ENCODE assay signal across 22 mouse cellular contexts in genomic region chr17:7677301-7677700, GRCm38 (mm10).
"Had no signal": no experiment of that assay in that cellular context is flagged by ENCODE, and none has a peak within 500 bp of the region (broad histone marks: within the 10 kb centered on the region; RNA-seq: fewer than 3 reads in every experiment).

No protein-coding gene starts in this region.

- ATAC-seq: hindbrain, postnatal 0 days; intestine, embryonic 16.5 days; liver, embryonic 12.5 days had no signal

- H3K9me3 ChIP-seq: heart, embryonic 13.5 days; heart, embryonic 15.5 days; hindbrain, embryonic 13.5 days; hindbrain, embryonic 15.5 days; kidney, embryonic 15.5 days; limb, embryonic 13.5 days; limb, embryonic 15.5 days; liver, embryonic 12.5 days had no signal

- DNase-seq: heart, postnatal 14 days; heart, postnatal 36 days; kidney, adult 11 months; kidney, adult 2 months; kidney, adult 9 months; kidney, postnatal 14 days; kidney, postnatal 36 days; layer of hippocampus, adult 9-11 months; layer of hippocampus, postnatal 36 days; left cerebral cortex, postnatal 4 days had no signal

- H3K36me3 ChIP-seq: heart, embryonic 13.5 days; heart, embryonic 15.5 days; hindbrain, embryonic 13.5 days; hindbrain, embryonic 15.5 days; kidney, embryonic 15.5 days; limb, embryonic 13.5 days; limb, embryonic 15.5 days; liver, embryonic 12.5 days had no signal

- H3K4me1 ChIP-seq: heart, embryonic 13.5 days; heart, embryonic 15.5 days; hindbrain, embryonic 13.5 days; hindbrain, embryonic 15.5 days; kidney, embryonic 15.5 days; limb, embryonic 13.5 days; limb, embryonic 15.5 days; liver, embryonic 12.5 days had no signal

- H3K4me3 ChIP-seq: heart, embryonic 13.5 days; heart, embryonic 15.5 days; hindbrain, embryonic 13.5 days; hindbrain, embryonic 15.5 days; kidney, embryonic 15.5 days; limb, embryonic 13.5 days; limb, embryonic 15.5 days; liver, embryonic 12.5 days had no signal

- H3K9ac ChIP-seq: heart, embryonic 13.5 days; heart, embryonic 15.5 days; hindbrain, embryonic 13.5 days; hindbrain, embryonic 15.5 days; kidney, embryonic 15.5 days; limb, embryonic 13.5 days; limb, embryonic 15.5 days; liver, embryonic 12.5 days; liver, embryonic 14.5 days had no signal

- H3K27me3 ChIP-seq: heart, embryonic 13.5 days; heart, embryonic 15.5 days; hindbrain, embryonic 13.5 days; hindbrain, embryonic 15.5 days; kidney, embryonic 15.5 days; limb, embryonic 13.5 days; limb, embryonic 15.5 days; liver, embryonic 12.5 days had no signal

- H3K27ac ChIP-seq: heart, embryonic 13.5 days; heart, embryonic 15.5 days; hindbrain, embryonic 13.5 days; hindbrain, embryonic 15.5 days; hindbrain, postnatal 0 days; kidney, embryonic 15.5 days; kidney, postnatal 0 days; limb, embryonic 13.5 days; limb, embryonic 15.5 days; liver, embryonic 12.5 days; liver, embryonic 14.5 days had no signal

- H3K4me2 ChIP-seq: heart, embryonic 13.5 days; heart, embryonic 15.5 days; hindbrain, embryonic 13.5 days; hindbrain, embryonic 15.5 days; kidney, embryonic 15.5 days; limb, embryonic 13.5 days; limb, embryonic 15.5 days; liver, embryonic 12.5 days had no signal
